Mouse (Mus musculus) T-cell, adult 2 months (primary cell): ENCODE measurements at regions not wholly inside any gene's neighbourhood (a gene's known extent, or its start where the extent isn't known, plus 50 kb on each side); places are given as distances from the start of the nearest gene placed in this dataset.
"Not testable (repeated sequence)": the region's sequence is repeated elsewhere in the genome, so short reads cannot be mapped to it uniquely, and the experiment has no call there.

Experiments
- DNase-seq: peaks from one replicate; pipeline ENCODE4 v3.0.0; 2022; ENCODE audit warnings: low spot score

GRCm38 (mm10) chr5:3247333-3247732 is 94.0 kb upstream of the Cdk6 start:
- DNase-seq, result no peak

- no peak for DNase-seq
These were observed 91.0 kb upstream of the Cdk6 start for GRCm38 (mm10) chr5:3250273-3250672.

GRCm38 (mm10) chr5:3260289-3260688 is 81.0 kb upstream of the Cdk6 start:
- no peak for DNase-seq

- DNase-seq, result not testable (repeated sequence)
These were observed 76.1 kb upstream of the Cdk6 start for GRCm38 (mm10) chr5:3264988-3265738.

- no peak for DNase-seq
These were observed 74.3 kb upstream of the Cdk6 start for GRCm38 (mm10) chr5:3267021-3267420.

GRCm38 (mm10) chr5:3269760-3270159 is 71.5 kb upstream of the Cdk6 start:
- no peak for DNase-seq

- not testable (repeated sequence) for DNase-seq
These were observed 68.1 kb upstream of the Cdk6 start for GRCm38 (mm10) chr5:3273140-3273539.

- DNase-seq, result not testable (repeated sequence)
These were observed 64.0 kb upstream of the Cdk6 start for GRCm38 (mm10) chr5:3277241-3277640.

- not testable (repeated sequence) for DNase-seq
These were observed 62.3 kb upstream of the Cdk6 start for GRCm38 (mm10) chr5:3278956-3279355.

- DNase-seq, result not testable (repeated sequence)
These were observed 59.3 kb upstream of the Cdk6 start for GRCm38 (mm10) chr5:3281911-3282506.

- no peak for DNase-seq
These were observed 58.2 kb upstream of the Cdk6 start for GRCm38 (mm10) chr5:3283083-3283482.

GRCm38 (mm10) chr5:3284335-3284734 is 57.0 kb upstream of the Cdk6 start:
- DNase-seq, result not testable (repeated sequence)

GRCm38 (mm10) chr5:3289991-3290417 is 51.3 kb upstream of the Cdk6 start:
- not testable (repeated sequence) for DNase-seq
